Mouse (Mus musculus): ENCODE data around the gene Rgs12. TPM values are rescaled to one million over a fixed set of nuclear protein-coding genes. Genes with fewer than 3 reads are reported as not detected.
A peak's percentile ranks its signal among the peaks of the same experiment; 100 is the strongest.

The Rgs12 gene
- polyA plus RNA-seq, 1 experiment from 2014 or later, result 54.0 TPM

DNA sequence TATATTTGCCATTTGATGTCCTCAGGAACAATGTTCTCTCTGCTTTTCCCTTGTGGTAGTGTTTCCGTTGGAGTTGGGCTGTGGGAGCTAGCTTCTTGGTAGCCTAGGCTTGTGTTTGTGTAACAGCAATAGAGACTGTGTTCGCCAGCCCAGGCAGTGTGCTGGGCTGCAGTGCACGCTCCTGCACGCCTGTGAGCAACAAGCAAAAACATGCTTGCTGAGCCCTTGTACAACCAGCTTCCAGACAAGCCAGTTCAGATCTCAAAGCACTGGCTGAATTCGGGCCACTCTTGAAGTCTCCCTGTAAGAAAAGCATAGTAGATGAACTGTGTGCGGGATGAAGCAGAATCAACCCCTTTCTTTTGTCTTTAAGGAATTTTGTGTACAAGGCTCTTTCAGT, 50.0 kb downstream of the Rgs12 start:
- no peak for ATAC-seq (ENCODE audit: low FRiP score, low read depth)
- Histone ChIP-seq H3K27me3 (peaks cover 18% of the 10 kb centered on the region; the same call in 1 of the 2 replicates), H3K4me3 (no peak overlapping the region), H3K4me2 (replicated peaks) (peak overlapping the region; percentile 5; the same call in 1 of the 2 replicates), H3K4me1 (peaks cover 40% of the 10 kb centered on the region), H3K9me3 (no peaks in the 10 kb centered on the region), H3K36me3 (peaks cover 9% of the 10 kb centered on the region), H3K9ac (no peak overlapping the region), H3K27ac (no peak overlapping the region)
- WGBS, result 64% methylated on average over 6 of the region's 6 CpGs

DNA sequence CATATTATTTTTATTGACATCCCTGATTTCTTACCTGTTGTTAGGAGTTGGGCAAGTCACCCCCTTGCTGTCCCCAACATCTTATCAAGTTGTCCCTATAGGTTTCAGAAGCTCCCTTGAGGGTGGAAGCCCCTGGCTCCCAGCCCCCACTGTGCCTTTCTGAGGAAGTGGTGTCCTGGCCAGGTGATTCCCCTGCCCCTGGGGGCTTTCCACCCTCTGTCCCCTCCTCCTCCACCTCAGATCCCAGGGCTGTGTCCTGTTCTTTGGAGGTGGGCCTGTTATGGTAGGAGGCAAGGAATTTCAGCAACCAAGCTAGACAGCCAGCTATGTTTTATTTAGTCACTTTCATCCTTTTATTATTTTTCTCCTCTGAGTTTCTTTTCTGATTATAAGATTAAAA, 51.1 kb downstream of the Rgs12 start:
- no peaks in the 10 kb centered on the region for H3K9me3 ChIP-seq
- peaks cover 47% of the 10 kb centered on the region for H3K4me1 ChIP-seq
- no peak for ATAC-seq (ENCODE audit: low FRiP score, low read depth)
- H3K27me3 ChIP-seq, result peaks cover 18% of the 10 kb centered on the region; the same call in 1 of the 2 replicates
- no peak overlapping the region for H3K9ac ChIP-seq
- no peak overlapping the region for H3K4me2 ChIP-seq (replicated peaks)
- peaks cover 5% of the 10 kb centered on the region for H3K36me3 ChIP-seq
- H3K4me3 ChIP-seq, result no peak overlapping the region
- no peak overlapping the region for H3K27ac ChIP-seq

DNA sequence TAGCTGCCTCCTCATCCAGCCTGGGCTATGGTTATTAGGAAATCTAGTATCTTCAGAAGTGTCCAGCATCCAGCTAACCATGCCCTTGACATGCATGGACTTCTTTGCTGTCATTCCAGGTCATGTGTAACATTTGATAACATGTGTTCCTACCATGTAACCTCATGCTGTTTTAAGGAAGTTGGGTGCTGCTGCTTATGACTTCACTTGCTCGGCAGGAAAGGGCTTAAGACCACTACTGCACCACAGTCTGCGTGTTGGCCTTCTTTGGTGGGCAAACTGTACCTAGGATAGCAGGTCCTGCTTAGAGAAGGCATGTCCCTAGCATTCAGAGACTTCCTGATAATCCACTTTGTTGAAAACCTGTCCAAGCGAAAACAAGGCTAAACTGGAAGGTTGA, 51.9 kb downstream of the Rgs12 start:
- Histone ChIP-seq H3K27me3 (peaks cover 18% of the 10 kb centered on the region), H3K4me1 (peaks cover 47% of the 10 kb centered on the region), H3K27ac (no peak overlapping the region), H3K4me2 (replicated peaks) (no peak overlapping the region), H3K9me3 (no peaks in the 10 kb centered on the region), H3K4me3 (no peak overlapping the region), H3K36me3 (peaks cover 10% of the 10 kb centered on the region), H3K9ac (no peak overlapping the region)
- ATAC-seq (ENCODE audit: low FRiP score, low read depth), result no peak
- 76% methylated on average over 3 of the region's 3 CpGs for WGBS

DNA sequence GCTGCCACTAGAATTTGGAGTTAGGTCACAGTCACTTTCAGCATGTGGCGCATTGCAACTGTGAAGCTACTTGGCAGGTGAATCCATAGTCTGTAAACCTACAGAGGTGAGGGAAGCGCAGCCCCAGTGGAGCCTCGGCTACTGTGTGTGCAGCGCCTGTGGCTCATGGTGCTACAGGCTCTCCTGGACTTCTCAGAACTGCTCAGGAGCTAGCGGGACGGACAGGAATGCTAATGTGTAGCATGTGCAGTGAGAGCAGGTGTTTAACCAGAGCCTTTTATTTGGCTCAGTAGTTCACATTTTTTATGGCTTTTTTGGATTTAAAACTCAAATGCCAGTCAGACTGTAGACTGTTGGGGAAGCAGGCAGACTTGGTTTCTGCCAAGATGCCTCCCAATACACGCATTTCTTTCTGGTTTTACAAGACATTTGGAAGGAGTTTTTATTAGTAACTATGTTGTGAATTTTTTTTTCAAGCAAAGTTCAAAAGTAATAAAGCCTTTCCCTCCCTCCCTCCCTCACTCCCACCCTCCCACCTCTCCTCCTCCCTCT, 54.4 kb downstream of the Rgs12 start:
- peak; percentile 86 for ATAC-seq (ENCODE audit: low FRiP score, low read depth)
- Histone ChIP-seq H3K4me2 (replicated peaks) (no peak overlapping the region), H3K4me3 (no peak overlapping the region), H3K36me3 (peaks cover 23% of the 10 kb centered on the region), H3K9ac (no peak overlapping the region; the same call in 1 of the 2 replicates), H3K9me3 (no peaks in the 10 kb centered on the region), H3K4me1 (peaks cover 39% of the 10 kb centered on the region), H3K27ac (0 out of 2 replicates have a peak overlapping the region, but pooled peaks have one; percentile 3), H3K27me3 (peaks cover 18% of the 10 kb centered on the region)
- WGBS, result 38% methylated on average over 7 of the region's 7 CpGs

DNA sequence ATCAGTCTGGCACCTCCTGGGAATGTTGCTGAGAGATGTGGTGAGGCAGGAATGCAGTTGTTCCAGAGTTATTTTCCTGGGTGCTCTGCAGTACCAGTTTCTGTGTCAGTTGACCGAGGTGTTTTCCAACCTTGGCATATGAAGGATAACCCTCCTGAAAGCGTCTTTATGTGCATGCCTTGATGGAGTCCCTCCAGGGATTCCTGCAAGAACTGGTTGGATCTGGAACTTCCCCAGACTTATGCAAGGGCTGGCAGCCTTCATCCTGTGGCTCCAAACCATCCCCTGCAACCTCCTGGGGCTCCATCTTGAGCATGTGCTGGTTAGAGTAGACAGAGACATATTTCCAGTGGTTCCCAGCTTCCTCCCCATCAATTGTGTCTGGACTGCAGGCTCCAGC, 55.5 kb downstream of the Rgs12 start:
- H3K4me3 ChIP-seq, result no peak overlapping the region
- H3K36me3 ChIP-seq, result peaks cover 23% of the 10 kb centered on the region
- H3K4me2 ChIP-seq (replicated peaks), result no peak overlapping the region
- no peak overlapping the region for H3K27ac ChIP-seq
- H3K9me3 ChIP-seq, result no peaks in the 10 kb centered on the region
- 90% methylated on average over 2 of the region's 2 CpGs for WGBS
- H3K27me3 ChIP-seq, result peaks cover 18% of the 10 kb centered on the region
- H3K4me1 ChIP-seq, result peaks cover 33% of the 10 kb centered on the region
- no peak overlapping the region for H3K9ac ChIP-seq
- ATAC-seq (ENCODE audit: low FRiP score, low read depth), result no peak

DNA sequence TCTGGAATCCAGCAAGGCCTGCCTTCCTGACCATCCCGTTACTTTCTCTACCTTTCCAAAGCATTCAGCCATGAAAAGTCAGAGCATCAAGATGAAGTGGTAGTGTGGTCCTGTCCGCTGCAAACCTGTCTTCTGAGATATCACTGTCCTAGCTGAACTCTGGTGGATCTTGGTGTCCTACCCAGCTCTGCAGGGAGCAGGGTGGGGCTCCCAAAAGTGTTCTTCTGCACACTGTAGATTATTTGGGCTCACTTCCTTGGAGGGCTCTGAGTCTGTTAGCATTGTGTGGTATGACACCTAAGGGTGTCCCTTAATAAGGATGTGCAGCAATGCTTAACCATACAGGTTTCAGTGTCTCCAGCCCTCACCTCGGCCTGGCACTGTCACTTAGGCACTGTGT, 56.4 kb downstream of the Rgs12 start:
- ATAC-seq (ENCODE audit: low FRiP score, low read depth), result no peak
- 91% methylated on average over 3 of the region's 3 CpGs for WGBS
- Histone ChIP-seq H3K4me2 (replicated peaks) (no peak overlapping the region), H3K36me3 (peaks cover 31% of the 10 kb centered on the region), H3K27me3 (peaks cover 17% of the 10 kb centered on the region), H3K27ac (no peak overlapping the region), H3K4me3 (no peak overlapping the region), H3K9me3 (no peaks in the 10 kb centered on the region), H3K9ac (no peak overlapping the region), H3K4me1 (peaks cover 27% of the 10 kb centered on the region)

DNA sequence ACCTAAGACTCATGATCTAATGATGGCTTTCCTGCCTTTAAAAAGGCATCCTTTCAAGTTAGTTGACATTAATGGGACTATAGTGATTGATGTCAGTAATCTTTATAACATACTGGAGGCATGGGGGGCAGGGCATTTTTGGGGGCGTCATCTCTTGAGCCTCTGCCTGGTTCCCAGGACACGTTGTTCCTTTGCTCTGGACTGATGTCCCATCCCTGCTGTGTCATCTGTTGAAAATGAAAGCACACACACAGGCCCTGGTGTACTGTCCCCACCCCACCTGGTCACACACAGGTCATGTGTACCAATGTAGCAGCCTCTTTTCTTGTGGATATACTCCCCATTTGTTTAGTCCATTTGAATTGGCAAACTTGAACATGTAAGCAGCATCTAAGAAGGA, 57.4 kb downstream of the Rgs12 start:
- Histone ChIP-seq H3K4me2 (replicated peaks) (no peak overlapping the region), H3K27ac (no peak overlapping the region), H3K27me3 (peaks cover 9% of the 10 kb centered on the region), H3K9me3 (no peaks in the 10 kb centered on the region), H3K4me1 (peaks cover 23% of the 10 kb centered on the region), H3K36me3 (peaks cover 34% of the 10 kb centered on the region), H3K9ac (no peak overlapping the region), H3K4me3 (no peak overlapping the region)
- 58% methylated on average over 2 of the region's 2 CpGs for WGBS
- ATAC-seq (ENCODE audit: low FRiP score, low read depth), result no peak

DNA sequence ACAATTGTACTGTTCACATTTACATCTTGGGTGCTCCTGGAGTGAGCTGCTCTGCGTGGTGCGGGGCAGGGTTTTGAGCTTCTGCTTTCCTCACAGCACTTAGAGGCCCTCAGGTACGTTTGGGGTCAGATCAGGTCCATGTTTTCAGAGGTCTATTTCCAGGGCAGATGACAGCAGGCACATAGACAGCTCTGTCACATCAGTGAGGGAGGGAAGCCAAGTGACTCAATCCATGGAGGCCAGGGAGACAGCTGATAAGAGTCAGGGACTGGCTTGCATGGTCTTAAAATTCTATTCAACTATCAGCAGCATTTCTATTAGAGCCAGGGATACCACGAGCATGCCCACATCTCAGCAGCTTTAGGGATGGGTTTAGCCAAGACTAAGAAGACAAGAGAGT, 59.9 kb downstream of the Rgs12 start:
- H3K4me1 ChIP-seq, result peaks cover 8% of the 10 kb centered on the region
- no peaks in the 10 kb centered on the region; the same call in 1 of the 2 replicates for H3K27me3 ChIP-seq
- H3K4me3 ChIP-seq, result no peak overlapping the region
- H3K9me3 ChIP-seq, result no peaks in the 10 kb centered on the region
- no peak overlapping the region for H3K4me2 ChIP-seq (replicated peaks)
- no peak for ATAC-seq (ENCODE audit: low FRiP score, low read depth)
- no peak overlapping the region for H3K9ac ChIP-seq
- H3K36me3 ChIP-seq, result peaks cover 37% of the 10 kb centered on the region
- H3K27ac ChIP-seq, result no peak overlapping the region
- WGBS, result 96% methylated on average over 4 of the region's 4 CpGs

DNA sequence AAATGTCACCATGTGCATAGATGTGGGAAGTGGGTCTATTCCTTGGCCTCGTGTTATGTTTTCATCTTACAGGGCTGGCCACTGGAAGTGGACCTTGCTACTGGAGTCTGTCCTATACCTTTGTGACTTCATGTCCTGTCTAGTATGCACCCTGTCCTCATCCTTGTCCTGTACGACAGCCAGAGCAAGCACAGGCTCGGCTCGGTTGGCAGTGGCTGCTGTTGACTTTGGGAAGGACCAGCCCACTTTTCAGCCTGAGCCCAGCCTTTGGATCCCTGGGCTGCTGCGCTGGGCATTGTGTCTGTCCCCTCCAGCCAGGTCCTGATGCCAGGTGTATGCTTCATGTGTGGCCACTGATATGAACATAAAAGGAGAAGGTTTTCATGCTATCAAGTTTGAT, 61.4 kb downstream of the Rgs12 start:
- no peak overlapping the region for H3K9ac ChIP-seq
- H3K4me2 ChIP-seq (replicated peaks), result no peak overlapping the region
- H3K27ac ChIP-seq, result no peak overlapping the region
- WGBS, result 82% methylated on average over 5 of the region's 5 CpGs
- no peaks in the 10 kb centered on the region for H3K9me3 ChIP-seq
- no peaks in the 10 kb centered on the region; the same call in 1 of the 2 replicates for H3K27me3 ChIP-seq
- peaks cover 40% of the 10 kb centered on the region for H3K36me3 ChIP-seq
- no peak for ATAC-seq (ENCODE audit: low FRiP score, low read depth)
- no peaks in the 10 kb centered on the region for H3K4me1 ChIP-seq
- H3K4me3 ChIP-seq, result no peak overlapping the region

DNA sequence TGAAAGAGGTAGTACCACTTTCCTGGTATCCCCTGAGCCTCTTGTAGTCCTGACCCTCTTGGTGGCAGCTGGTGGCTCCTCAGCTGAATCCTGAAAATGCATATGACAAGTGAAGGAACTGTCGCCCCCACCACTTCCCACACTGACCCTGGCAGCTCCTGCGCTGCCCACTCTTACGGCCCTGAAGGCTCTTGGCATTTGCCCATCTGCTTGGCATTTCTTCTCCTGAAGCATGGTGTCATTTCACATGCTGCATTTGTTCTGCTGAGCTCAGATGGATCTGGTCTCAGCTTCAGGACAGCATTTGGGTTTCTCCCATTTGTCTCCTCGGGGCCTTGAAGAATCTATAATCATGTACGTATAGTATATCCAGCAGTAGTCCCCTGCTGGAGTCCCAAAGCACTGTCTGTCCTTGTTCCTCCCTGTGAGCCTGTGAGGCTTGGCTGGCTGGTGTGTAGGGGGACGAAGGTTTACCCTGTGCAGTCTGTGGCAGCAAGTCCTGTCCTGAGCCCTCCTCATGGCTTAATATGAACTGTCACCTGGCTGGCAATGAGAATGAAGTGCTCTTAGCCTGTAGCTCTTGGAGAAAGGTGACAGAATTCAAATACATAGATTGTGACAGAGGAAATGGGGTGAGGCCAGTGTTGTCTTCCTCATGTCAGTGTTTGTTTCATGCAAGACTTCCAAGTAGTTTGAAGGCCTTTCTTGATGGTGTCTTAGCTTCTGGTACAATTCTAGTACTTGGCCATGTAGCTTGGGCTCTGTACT, 62.1 kb downstream of the Rgs12 start:
- Histone ChIP-seq H3K27ac (no peak overlapping the region), H3K4me1 (no peaks in the 10 kb centered on the region), H3K9ac (no peak overlapping the region), H3K4me2 (replicated peaks) (no peak overlapping the region), H3K4me3 (no peak overlapping the region), H3K27me3 (no peaks in the 10 kb centered on the region), H3K36me3 (peaks cover 41% of the 10 kb centered on the region), H3K9me3 (no peaks in the 10 kb centered on the region)
- WGBS, result 94% methylated on average over 6 of the region's 6 CpGs
- no peak for ATAC-seq (ENCODE audit: low FRiP score, low read depth)

DNA sequence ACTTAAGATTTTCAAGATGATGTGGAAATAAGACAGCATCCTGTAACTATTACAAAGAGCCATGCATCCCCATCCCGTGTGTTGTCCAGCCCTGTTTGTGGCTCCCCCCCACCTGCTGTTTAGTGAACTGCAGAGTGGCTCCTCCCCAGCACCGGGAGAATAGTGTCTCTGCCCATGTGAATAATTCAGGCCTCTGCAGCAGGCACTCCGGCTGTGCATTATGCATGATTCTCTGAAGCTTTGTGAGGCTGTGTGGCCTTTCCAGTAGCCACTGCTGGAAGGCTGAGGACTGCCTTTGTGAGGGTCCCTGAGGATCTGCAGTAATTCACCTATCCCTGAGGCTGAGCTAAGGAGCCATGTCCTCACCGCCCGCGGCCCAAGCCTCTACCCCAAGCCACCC, 64.8 kb downstream of the Rgs12 start:
- Histone ChIP-seq H3K36me3 (peaks cover 29% of the 10 kb centered on the region), H3K9ac (no peak overlapping the region), H3K9me3 (no peaks in the 10 kb centered on the region), H3K27me3 (no peaks in the 10 kb centered on the region), H3K4me1 (peaks cover 10% of the 10 kb centered on the region; the same call in 1 of the 2 replicates), H3K4me3 (no peak overlapping the region), H3K27ac (no peak overlapping the region), H3K4me2 (replicated peaks) (no peak overlapping the region)
- WGBS, result 79% methylated on average over 6 of the region's 6 CpGs
- no peak for ATAC-seq (ENCODE audit: low FRiP score, low read depth)

DNA sequence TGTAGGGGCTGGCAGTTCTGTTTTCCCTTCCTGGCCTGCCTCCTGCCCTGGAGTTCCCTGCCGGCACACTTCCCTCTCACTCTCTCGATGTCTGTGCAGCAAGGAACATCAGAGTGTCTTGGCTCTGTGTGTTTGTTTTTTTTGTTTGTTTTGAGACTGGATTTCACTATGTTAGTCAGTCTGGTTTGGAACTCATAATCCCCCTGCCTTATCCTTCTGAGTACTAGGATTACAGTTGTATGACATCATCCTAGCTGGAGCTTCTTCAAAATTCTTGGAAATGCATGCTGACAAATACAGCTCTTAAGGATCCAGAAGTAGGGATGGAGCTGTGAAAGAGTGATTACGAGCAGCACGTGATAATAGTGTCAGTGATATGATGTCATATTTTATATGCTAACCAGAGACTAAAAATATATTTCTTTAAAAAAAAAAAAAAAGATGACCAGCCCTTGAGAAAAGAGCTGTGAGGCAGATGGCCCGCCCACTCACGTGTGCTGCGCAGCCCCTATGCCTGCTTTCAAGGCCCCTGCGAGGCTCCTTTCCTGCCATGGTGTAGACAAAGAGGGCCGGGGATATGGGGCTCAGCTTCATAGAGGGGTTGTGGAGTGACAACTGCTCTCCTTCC, 70.5 kb downstream of the Rgs12 start:
- H3K27me3 ChIP-seq, result no peaks in the 10 kb centered on the region
- no peak overlapping the region for H3K9ac ChIP-seq
- peaks cover 13% of the 10 kb centered on the region; the same call in 1 of the 2 replicates for H3K4me1 ChIP-seq
- H3K9me3 ChIP-seq, result no peaks in the 10 kb centered on the region
- ATAC-seq (ENCODE audit: low FRiP score, low read depth), result no peak
- peaks cover 62% of the 10 kb centered on the region for H3K36me3 ChIP-seq
- no peak overlapping the region for H3K4me3 ChIP-seq
- H3K4me2 ChIP-seq (replicated peaks), result no peak overlapping the region
- H3K27ac ChIP-seq, result peak overlapping the region; percentile 22; the same call in 1 of the 2 replicates
- 78% methylated on average over 9 of the region's 9 CpGs for WGBS

Measured in limb, embryonic 13.5 days (tissue).